Mouse (Mus musculus) A20 (cell line): Measurements from ENCODE around the gene Tmem8.
A peak's percentile ranks its signal among the peaks of the same experiment; 100 is the strongest.

Experiments used
- DNase-seq: peaks from one replicate; pipeline ENCODE4 v3.0.0-alpha.2; 2011; ENCODE audit warnings: low read depth, low spot score

Gene Tmem8

GRCm38 (mm10) chr17:26142796-26143195 lies 29.7 kb downstream of the Tmem8 start:
- no peak for DNase-seq

GRCm38 (mm10) chr17:26143386-26143785 lies 30.3 kb downstream of the Tmem8 start:
- no peak for DNase-seq

GRCm38 (mm10) chr17:26149056-26149455 lies 36.0 kb downstream of the Tmem8 start:
- DNase-seq, result peak; percentile 17

- DNase-seq, result no peak
Observed at GRCm38 (mm10) chr17:26151886-26152630, 39.0 kb downstream of the Tmem8 start.

GRCm38 (mm10) chr17:26162736-26163135 lies 49.6 kb downstream of the Tmem8 start:
- no peak for DNase-seq

- peak; percentile 85 for DNase-seq
Observed at GRCm38 (mm10) chr17:26168039-26168438, 54.9 kb downstream of the Tmem8 start.
